Mouse (Mus musculus) liver, embryonic 16.5 days (tissue): ENCODE data around the gene Rnf126. TPM values are rescaled to one million over a fixed set of nuclear protein-coding genes. Genes with fewer than 3 reads are reported as not detected.
A peak's percentile ranks its signal among the peaks of the same experiment; 100 is the strongest.

ENCODE experiments used
- ATAC-seq: fragments of 200-750 bp; cut with Nextera tagmentation; 2 replicates; pipeline ENCODE4 v1.8.0; 2017; ENCODE audit warnings: low read depth, mild to moderate bottlenecking, moderate number of reproducible peaks, moderate library complexity
- H3K27ac ChIP-seq: fragments of 300-500 bp; sonication (generic); 2 replicates; pipeline ENCODE4 v1.5.1; 2014; ENCODE audit warnings: mild to moderate bottlenecking, low read length
- H3K27me3 ChIP-seq: fragments of 300-500 bp; sonication (generic); 2 replicates; pipeline ENCODE4 v1.6.1; 2014; ENCODE audit warnings: low read depth, low read length, mixed read lengths; ENCODE audit not compliant: control insufficient read depth, insufficient read depth
- H3K36me3 ChIP-seq: fragments of 300-500 bp; sonication (generic); 2 replicates; pipeline ENCODE4 v1.6.1; 2014; ENCODE audit warnings: mild to moderate bottlenecking; ENCODE audit not compliant: control insufficient read depth, insufficient read depth
- H3K4me1 ChIP-seq: fragments of 300-500 bp; sonication (generic); 2 replicates; pipeline ENCODE4 v1.6.1; 2014; ENCODE audit warnings: low read depth, low read length, mixed read lengths; ENCODE audit not compliant: control insufficient read depth
- H3K4me2 ChIP-seq: fragments of 300-500 bp; sonication (generic); 2 replicates; pipeline ENCODE4 v1.6.1; 2014; ENCODE audit warnings: low read depth, low read length, mixed read lengths
- H3K4me3 ChIP-seq: fragments of 300-500 bp; sonication (generic); 2 replicates; pipeline ENCODE4 v1.5.1; 2014; ENCODE audit warnings: low read depth, mild to moderate bottlenecking, low read length
- H3K9ac ChIP-seq: fragments of 300-500 bp; sonication (generic); 2 replicates; pipeline ENCODE4 v1.6.1; 2014; ENCODE audit warnings: low read depth, low read length
- H3K9me3 ChIP-seq: fragments of 300-500 bp; sonication (generic); replicated peaks from 2 replicates; pipeline ENCODE4 v1.6.1; 2016; ENCODE audit warnings: low read length; ENCODE audit not compliant: control insufficient read depth
- WGBS: fragments of 180-500 bp; shearing (Covaris S2); extraction: QIAGEN DNeasy Blood & Tissue Kit; methylation state at CpG from one replicate; pipeline ENCODE4 v1.1.7; 2014; ENCODE audit not compliant: insufficient replicate concordance; 5-methylcytosine and 5-hydroxymethylcytosine counted together
- polyA plus RNA-seq: library from polyadenylated mRNA; unstranded; fragments of >200 nt; fragmentation: Nextera tagmentation; extraction: Ambion mirVana; gene quantifications from 2 replicates; pipeline ENCODE4 v1.2.1, GENCODE M21; 2015

Rnf126 gene
- polyA plus RNA-seq, 1 experiment from 2014 or later: 26.2 TPM

DNA sequence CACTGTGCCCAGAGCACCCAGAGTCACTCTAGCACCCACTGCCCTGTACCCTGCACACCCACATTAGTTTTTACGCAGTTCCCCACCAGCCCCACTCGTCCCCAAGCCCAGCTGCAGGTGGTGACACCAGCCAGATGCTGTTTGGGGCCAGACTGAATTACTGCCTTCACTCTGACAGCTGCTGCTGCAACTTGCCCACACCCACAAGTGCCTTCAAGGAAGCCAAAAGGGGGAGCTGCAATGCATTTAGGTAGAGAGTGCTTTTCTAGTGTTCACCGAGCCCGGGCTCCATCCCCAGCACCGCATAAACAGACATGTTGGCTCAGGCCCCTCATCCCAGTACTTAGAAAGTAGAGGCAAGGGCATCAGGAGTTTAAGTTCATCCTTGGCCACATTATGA, 15.2 kb upstream of the Rnf126 start:
- no peaks in the 10 kb centered on the region for H3K9me3 ChIP-seq
- no peaks in the 10 kb centered on the region for H3K36me3 ChIP-seq
- H3K27ac ChIP-seq: no peak overlapping the region
- 60% methylated on average over 5 of the region's 5 CpGs for WGBS
- H3K27me3 ChIP-seq: peaks cover 34% of the 10 kb centered on the region
- no peak for ATAC-seq
- H3K4me2 ChIP-seq: no peak overlapping the region
- H3K4me1 ChIP-seq: peaks cover 22% of the 10 kb centered on the region
- no peak overlapping the region for H3K4me3 ChIP-seq
- H3K9ac ChIP-seq: no peak overlapping the region

DNA sequence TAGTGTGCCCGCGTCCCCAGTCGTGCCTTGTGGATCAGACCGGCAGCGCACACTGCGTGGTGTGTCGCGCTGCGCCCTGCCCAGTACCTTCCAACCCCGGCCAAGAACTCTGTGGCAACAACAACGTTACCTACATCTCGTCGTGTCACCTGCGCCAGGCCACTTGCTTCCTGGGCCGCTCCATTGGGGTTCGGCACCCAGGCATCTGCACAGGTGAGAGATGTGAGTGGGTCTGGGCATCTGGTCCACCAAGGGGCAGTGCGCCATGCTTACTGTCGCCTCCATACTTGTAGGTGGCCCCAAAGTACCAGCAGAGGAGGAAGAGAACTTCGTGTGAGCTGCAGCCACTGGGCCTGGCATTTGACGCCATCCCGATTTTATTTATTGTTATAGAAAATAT, 14.4 kb upstream of the Rnf126 start:
- no peak for ATAC-seq
- H3K9ac ChIP-seq: peak overlapping the region; percentile 22; the same call in 1 of the 2 replicates
- peaks cover 23% of the 10 kb centered on the region for H3K4me1 ChIP-seq
- no peaks in the 10 kb centered on the region for H3K36me3 ChIP-seq
- peak overlapping the region; percentile 77 for H3K4me2 ChIP-seq
- WGBS: 28% methylated on average over 21 of the region's 21 CpGs
- H3K27ac ChIP-seq: no peak overlapping the region
- no peaks in the 10 kb centered on the region for H3K9me3 ChIP-seq
- H3K27me3 ChIP-seq: peaks cover 39% of the 10 kb centered on the region
- peak overlapping the region; percentile 53 for H3K4me3 ChIP-seq

DNA sequence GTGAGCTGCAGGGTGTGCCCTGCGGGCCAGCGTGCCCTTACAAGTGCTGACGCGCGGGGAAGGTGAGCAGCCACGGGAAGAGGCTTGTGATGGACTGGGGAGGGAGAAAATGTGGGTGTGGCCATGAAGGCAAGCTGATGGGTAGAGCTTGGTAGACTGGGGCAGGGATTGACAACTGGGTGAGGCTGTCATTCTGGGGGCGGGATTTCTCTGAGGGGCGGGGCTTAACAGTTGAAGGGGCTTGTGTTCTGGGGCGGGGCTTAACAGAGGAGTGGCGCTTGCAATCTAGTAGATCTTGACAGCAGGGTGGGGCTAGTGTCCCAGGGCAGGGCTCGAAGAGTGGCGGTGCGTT, 13.9 kb upstream of the Rnf126 start:
- no peak; the same call in 1 of the 2 replicates for ATAC-seq
- H3K27me3 ChIP-seq: peaks cover 39% of the 10 kb centered on the region
- no peaks in the 10 kb centered on the region for H3K36me3 ChIP-seq
- H3K4me1 ChIP-seq: peaks cover 23% of the 10 kb centered on the region
- H3K4me3 ChIP-seq: peak overlapping the region; percentile 53
- 0% methylated on average over 13 of the region's 13 CpGs for WGBS
- H3K9me3 ChIP-seq: no peaks in the 10 kb centered on the region
- H3K4me2 ChIP-seq: peak overlapping the region; percentile 77
- peak overlapping the region; percentile 35; the same call in 1 of the 2 replicates for H3K27ac ChIP-seq
- peak overlapping the region; percentile 22; the same call in 1 of the 2 replicates for H3K9ac ChIP-seq

DNA sequence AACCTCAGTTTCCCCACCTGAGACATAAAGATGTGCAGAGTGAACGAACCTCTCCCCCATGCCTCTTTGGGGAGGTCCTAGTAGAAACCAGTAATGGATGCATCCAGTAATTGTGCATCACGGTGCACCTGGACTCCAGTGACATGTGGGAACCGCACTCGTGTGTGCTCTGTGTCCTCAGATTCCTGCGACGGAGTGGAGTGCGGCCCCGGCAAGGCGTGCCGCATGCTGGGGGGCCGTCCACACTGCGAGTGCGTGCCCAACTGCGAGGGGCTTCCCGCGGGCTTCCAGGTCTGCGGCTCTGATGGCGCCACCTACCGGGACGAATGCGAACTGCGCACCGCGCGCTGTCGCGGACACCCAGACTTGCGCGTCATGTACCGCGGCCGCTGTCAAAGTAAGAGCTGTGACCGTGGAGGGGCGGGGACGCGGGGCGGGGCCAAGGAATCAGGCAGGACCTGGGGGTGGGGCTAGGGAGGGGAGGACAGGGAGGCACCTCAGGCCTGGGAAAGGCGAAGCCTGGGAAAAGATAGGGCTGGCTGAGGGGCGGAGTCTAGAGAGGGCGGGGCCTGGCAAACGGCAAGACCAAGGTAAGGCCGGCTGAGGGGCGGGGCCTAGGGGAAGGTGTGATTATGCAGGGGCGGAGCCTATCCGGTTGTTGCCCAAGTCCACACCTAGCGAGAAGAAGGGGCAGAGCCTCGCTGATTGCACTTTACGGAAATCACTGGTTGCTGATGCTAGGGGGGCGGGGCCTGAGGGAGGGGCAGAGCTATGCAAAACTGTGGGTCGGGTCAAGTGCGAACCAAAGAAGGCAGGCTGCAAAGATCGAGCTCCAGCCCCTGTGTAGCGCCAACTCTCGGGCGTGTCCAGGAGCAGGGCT, 13.3 kb upstream of the Rnf126 start:
- Histone ChIP-seq H3K27ac (peak overlapping the region; percentile 35; the same call in 1 of the 2 replicates), H3K9ac (no peak overlapping the region), H3K4me2 (peak overlapping the region; percentile 77), H3K4me3 (peak overlapping the region; percentile 53), H3K36me3 (no peaks in the 10 kb centered on the region), H3K4me1 (peaks cover 23% of the 10 kb centered on the region), H3K27me3 (peaks cover 39% of the 10 kb centered on the region), H3K9me3 (peaks cover under 1% of the 10 kb centered on the region; the same call in 1 of the 2 replicates)
- ATAC-seq: peak; percentile 85
- 1% methylated on average over 55 of the region's 55 CpGs for WGBS

DNA sequence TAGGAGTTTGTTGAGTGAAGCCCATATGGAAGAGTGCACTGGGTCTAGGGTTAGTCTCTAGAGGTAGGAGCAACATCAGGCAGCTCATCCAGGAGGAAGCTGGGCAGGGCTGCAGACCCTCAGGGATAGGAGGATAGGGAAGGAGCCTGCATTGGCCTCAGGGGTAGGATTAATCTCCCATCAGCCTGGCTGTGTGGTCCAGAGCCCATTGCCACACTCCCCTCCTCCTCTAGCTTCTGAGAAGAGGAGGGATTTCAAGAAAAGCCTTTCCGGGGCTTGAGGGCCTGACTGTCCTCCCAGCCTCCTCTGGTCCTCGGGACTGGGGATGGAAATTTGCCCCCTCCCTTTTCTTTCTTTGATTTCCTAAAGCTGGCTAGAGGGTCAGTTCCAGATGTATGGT, 12.4 kb upstream of the Rnf126 start:
- Histone ChIP-seq H3K9ac (no peak overlapping the region), H3K27me3 (peaks cover 36% of the 10 kb centered on the region), H3K9me3 (peaks cover 2% of the 10 kb centered on the region; the same call in 1 of the 2 replicates), H3K36me3 (no peaks in the 10 kb centered on the region), H3K4me2 (no peak overlapping the region), H3K27ac (no peak overlapping the region), H3K4me1 (peaks cover 23% of the 10 kb centered on the region), H3K4me3 (no peak overlapping the region)
- no peak for ATAC-seq
- 28% methylated on average over 2 of the region's 2 CpGs for WGBS

DNA sequence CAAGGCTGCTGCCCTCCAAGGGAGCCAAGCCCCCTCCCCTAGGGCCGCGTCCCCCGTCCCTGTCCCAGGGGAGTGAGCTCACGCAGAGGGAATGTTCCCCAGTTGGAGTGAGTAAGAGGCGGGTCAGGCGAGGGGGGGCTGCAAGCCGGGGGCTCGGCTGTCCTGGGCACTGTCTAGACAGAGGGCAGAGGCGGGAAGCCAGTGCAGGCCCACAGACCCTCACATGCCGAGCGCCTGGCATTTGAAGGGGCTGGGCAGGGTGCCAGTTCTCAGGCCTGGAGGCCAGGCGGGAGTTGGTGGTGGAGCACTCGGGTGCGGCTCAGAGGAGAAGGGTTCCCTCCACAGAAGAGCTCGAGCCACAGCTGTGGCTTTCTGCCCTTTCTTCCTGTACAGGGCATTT, 11.3 kb upstream of the Rnf126 start:
- Histone ChIP-seq H3K4me3 (no peak overlapping the region), H3K27me3 (peaks cover 35% of the 10 kb centered on the region), H3K9me3 (peaks cover 2% of the 10 kb centered on the region; the same call in 1 of the 2 replicates), H3K4me1 (peaks cover 23% of the 10 kb centered on the region), H3K27ac (no peak overlapping the region), H3K4me2 (no peak overlapping the region), H3K36me3 (no peaks in the 10 kb centered on the region), H3K9ac (no peak overlapping the region)
- WGBS: 23% methylated on average over 15 of the region's 15 CpGs
- no peak for ATAC-seq

DNA sequence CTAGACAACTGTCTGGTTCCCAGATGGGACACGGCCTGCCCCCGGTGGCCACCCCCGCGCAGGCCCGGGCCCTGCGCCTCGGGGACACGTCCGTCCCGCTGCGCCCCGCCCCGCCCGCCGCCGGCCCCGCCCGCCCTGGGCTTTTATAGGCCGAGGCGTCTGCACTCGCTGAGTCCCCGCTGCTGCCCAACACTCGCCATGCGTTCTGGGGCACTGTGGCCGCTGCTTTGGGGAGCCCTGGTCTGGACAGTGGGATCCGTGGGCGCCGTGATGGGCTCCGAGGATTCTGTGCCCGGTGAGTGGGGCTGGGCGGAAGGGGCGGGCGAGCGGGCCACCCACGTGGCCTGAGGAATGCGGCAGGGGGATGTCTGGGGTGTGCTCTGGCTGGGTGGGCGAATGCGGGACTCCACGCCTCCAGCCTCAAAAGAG, 10.4 kb upstream of the Rnf126 start, which contains the start of gene Fstl3:
Gene Fstl3 (plus strand): TSS at position 170 of the 429 bp plus-strand sequence.
- no peaks in the 10 kb centered on the region for H3K36me3 ChIP-seq
- WGBS: 4% methylated on average over 39 of the region's 39 CpGs
- H3K4me2 ChIP-seq: peak within 1 kb of the TSS; percentile 56
- H3K9ac ChIP-seq: 0 out of 2 replicates have a peak within 1 kb of the TSS, but pooled peaks have one; percentile 13
- peak within 1 kb of the TSS; percentile 44 for H3K4me3 ChIP-seq
- H3K9me3 ChIP-seq: peaks cover 4% of the 10 kb centered on the region; the same call in 1 of the 2 replicates
- peaks cover 35% of the 10 kb centered on the region for H3K27me3 ChIP-seq
- H3K4me1 ChIP-seq: peaks cover 23% of the 10 kb centered on the region
- no peak within 1 kb of the TSS for H3K27ac ChIP-seq
- ATAC-seq: no peak

DNA sequence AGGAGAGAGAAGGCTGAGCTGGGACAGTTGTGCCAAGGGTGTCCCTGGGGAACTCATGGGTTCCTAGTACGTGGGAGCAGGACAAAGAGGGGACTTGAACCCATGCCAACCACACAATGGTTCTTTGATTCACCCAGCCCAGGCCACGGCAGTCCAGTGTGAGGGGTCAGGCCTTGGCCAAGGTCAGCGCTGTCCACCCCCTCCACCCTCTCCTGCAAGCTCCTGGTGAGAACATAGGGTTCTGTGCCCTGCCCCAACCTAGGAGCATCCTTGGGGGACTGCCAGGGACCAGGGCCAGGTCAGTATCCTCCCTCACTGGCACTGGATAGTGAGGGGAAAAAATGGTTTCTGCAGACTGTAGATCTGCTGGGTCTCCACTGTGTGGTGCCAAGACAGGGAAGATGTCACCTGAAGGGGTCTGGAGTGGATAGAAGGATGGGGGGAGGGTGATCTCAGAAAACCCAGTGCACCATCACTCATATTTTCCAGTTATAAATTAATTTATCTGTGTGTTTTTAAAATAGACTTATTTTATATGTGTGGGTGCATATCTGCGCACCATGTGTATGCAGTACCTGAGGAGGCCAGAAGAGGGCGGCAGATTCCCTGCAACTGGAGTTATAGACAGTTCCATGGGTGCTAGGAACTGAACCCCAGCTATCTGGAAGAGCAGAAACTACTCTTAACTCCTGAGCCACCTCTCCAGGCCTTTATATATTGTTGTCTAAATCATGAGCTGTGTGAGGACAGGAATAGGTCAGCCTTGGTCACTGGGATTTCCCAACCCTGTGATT, 7.9 kb upstream of the Rnf126 start:
- no peak for ATAC-seq

More for the DNA sequence above, 7.9 kb upstream of the Rnf126 start:
- H3K4me2 ChIP-seq: no peak overlapping the region
- H3K9ac ChIP-seq: no peak overlapping the region
- no peak overlapping the region for H3K4me3 ChIP-seq
- 60% methylated on average over 5 of the region's 5 CpGs for WGBS
- peaks cover 32% of the 10 kb centered on the region for H3K27me3 ChIP-seq
- H3K27ac ChIP-seq: no peak overlapping the region
- peaks cover 6% of the 10 kb centered on the region for H3K4me1 ChIP-seq
- peaks cover 5% of the 10 kb centered on the region; the same call in 1 of the 2 replicates for H3K9me3 ChIP-seq
- no peaks in the 10 kb centered on the region for H3K36me3 ChIP-seq
